Mouse (Mus musculus) Patski (cell line): ENCODE measurements around the gene Rab30. TPM values are rescaled to one million over a fixed set of nuclear protein-coding genes. Genes with fewer than 3 reads are reported as not detected.

Experiments used
- ATAC-seq: fragments of 100-300 bp; one replicate; pipeline ENCODE4 v1.8.0; 2021
- CTCF ChIA-PET: fragments of 350-600 bp; sonication (Branson Sonifier 250); formaldehyde crosslinking; loops from one replicate; lab custom pipeline; 2022; ENCODE audit warnings: inconsistent platforms; lab: Charles Lee
- POLR2A ChIA-PET: fragments of 350-600 bp; sonication (Branson Sonifier 250); formaldehyde crosslinking; loops from one replicate; lab custom pipeline; 2022; ENCODE audit warnings: antibody characterized with exemption, inconsistent platforms; lab: Charles Lee
- DNase-seq: peaks from one replicate; pipeline ENCODE4 v3.0.0-alpha.2; 2011; ENCODE audit warnings: low read depth, low spot score
- H3K27me3 ChIP-seq: fragments of 371-371 bp; one replicate; pipeline ENCODE4 v1.5.1; 2021
- CTCF ChIP-seq: fragments of 100-300 bp; IDR thresholded peaks from one replicate; pipeline ENCODE4 v1.5.1; 2021
- in situ Hi-C: fragments of 300-500 bp; cut with MboI; formaldehyde crosslinking; loops from 3 replicates; pipeline ENCODE4 v1.11.1; 2018; ENCODE audit warnings: low pct_unique_long_range_greater_than_20kb, mixed read lengths
- polyA plus RNA-seq: library from polyadenylated mRNA; unstranded; gene quantifications from one replicate; pipeline ENCODE4 v1.2.3, GENCODE M21; 2021

Rab30 gene
- polyA plus RNA-seq, 1 experiment from 2014 or later = 9.8 TPM

DNA sequence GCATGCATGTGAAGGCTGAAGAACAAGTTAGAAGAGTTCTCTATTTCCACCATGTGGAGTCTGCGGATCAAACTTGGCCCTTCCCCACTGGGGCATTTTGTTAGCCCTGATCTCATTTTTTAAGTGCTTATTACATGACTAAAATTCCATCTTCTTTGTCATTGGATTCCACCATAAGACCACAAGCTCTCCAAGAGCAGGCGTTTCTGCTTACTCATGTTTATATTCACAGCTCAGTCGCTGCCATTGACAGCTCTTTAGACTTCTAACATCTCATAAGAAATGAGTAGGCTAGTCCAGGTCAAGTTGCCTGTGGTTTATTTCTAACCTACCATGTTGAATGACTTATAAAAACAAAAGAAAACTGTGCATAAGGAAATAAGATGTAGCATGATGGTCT, 84.8 kb downstream of the Rab30 start:
- DNase-seq (no peak), ATAC-seq (peak; percentile 57)
- no peaks in the 10 kb centered on the region for H3K27me3 ChIP-seq
- in situ Hi-C loops = no loop called here
- POLR2A ChIA-PET = interaction anchor here (1.1 kb wide), 1 partner anchor 25 kb away, joined by 3 read pairs; no protein-coding TSS in a partner anchor
- CTCF ChIA-PET = interaction anchor here (1.2 to 1.5 kb wide), 3 partner anchors 71 to 87 kb away, joined by 3 to 4 read pairs (median 3); no protein-coding TSS in a partner anchor
- TF ChIP-seq CTCF = no peak

DNA sequence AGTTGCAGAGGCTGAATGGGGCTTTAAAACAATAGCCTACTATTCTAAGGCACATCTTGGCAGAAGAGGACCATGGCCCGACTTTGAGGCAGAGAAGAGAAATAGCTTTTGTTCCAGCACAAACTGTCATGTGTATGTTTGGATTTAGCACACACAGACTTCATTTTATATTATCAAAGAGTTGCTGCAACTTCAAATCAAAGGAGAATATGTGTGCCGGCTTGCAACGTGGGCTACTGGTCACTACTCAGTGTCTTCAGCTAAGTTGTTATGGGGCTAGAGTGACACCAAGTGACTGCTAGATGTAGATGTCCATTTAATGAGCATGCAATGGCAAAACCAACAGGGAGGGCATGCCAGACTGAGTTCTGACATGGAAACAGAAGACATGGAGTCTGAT, 86.6 kb downstream of the Rab30 start:
- ChIA-PET CTCF (interaction anchor here (1.4 kb wide), 1 partner anchor 209 kb away, joined by 3 read pairs; no protein-coding TSS in a partner anchor), POLR2A (no interaction called here)
- in situ Hi-C loops = no loop called here
- DNase-seq = no peak
- ATAC-seq = no peak
- TF ChIP-seq CTCF = peak; percentile 40
- no peaks in the 10 kb centered on the region for H3K27me3 ChIP-seq

DNA sequence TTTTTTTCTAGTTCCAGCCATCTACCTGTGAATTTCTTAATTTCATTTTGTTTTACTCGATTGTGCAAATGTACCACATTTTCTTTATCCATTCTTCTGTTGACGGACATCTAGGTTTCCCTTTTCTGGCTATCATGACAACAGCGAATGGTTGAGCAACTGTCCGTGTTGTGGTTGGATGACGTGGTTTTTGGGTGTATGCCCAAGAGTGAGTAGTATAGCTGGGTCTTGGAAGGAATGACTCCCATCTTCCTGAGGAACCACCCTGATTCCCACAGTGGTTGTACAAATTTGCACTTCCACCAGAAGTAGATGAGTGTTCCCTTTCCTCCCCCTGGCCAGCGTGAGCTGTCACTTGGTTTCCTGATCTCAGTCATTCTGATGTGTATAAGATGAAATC, 91.0 kb downstream of the Rab30 start:
- in situ Hi-C loops = no loop called here
- ChIA-PET CTCF (interaction anchor here (1.4 kb wide), 1 partner anchor 202 kb away, joined by 3 read pairs; no protein-coding TSS in a partner anchor), POLR2A (no interaction called here)
- DNase-seq (no peak), ATAC-seq (no peak)
- TF ChIP-seq CTCF = no peak
- no peaks in the 10 kb centered on the region for H3K27me3 ChIP-seq

DNA sequence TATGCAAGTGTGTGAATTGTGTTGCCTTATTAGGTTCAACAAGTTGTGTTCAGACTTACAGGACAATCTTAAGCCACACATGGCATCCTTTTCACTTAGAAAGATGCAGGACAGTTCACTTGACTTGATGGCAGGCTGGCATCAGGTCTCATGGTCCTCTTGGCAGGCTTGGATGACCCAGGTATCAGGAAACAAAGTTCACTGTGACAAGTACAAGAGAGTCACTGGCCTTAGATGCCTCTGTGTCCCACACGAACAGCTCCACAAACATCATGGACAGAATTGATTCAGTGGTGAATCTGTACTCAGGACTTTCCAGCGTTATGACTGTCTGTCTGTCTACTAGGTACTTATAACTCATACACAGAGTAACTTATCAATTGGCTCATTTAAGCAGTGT, 93.0 kb downstream of the Rab30 start:
- CTCF ChIA-PET = no interaction called here
- in situ Hi-C loops = no loop called here
- POLR2A ChIA-PET = no interaction called here
- ATAC-seq (no peak), DNase-seq (no peak)
- no peaks in the 10 kb centered on the region for H3K27me3 ChIP-seq
- TF ChIP-seq CTCF = no peak

- in situ Hi-C loops = no loop called here
- ChIA-PET POLR2A (no interaction called here), CTCF (no interaction called here)
- DNase-seq (no peak), ATAC-seq (no peak)
- H3K27me3 ChIP-seq = no peaks in the 10 kb centered on the region
- no peak for TF ChIP-seq CTCF
Observed at GRCm38 (mm10) chr7:92836447-92836846, 95.0 kb downstream of the Rab30 start.

GRCm38 (mm10) chr7:92837226-92837625, 95.8 kb downstream of the Rab30 start:
- in situ Hi-C loops = no loop called here
- no peak for TF ChIP-seq CTCF
- ChIA-PET POLR2A (no interaction called here), CTCF (no interaction called here)
- ATAC-seq = no peak
- DNase-seq = no peak
- no peaks in the 10 kb centered on the region for H3K27me3 ChIP-seq

- peak; percentile 11 for TF ChIP-seq CTCF
- DNase-seq = no peak
- no peak for ATAC-seq
Observed at GRCm38 (mm10) chr7:92837907-92838306, 96.5 kb downstream of the Rab30 start.

GRCm38 (mm10) chr7:92842254-92842653, 100.9 kb downstream of the Rab30 start:
- no peak for TF ChIP-seq CTCF
- no peaks in the 10 kb centered on the region for H3K27me3 ChIP-seq
- ChIA-PET POLR2A (no interaction called here), CTCF (no interaction called here)
- DNase-seq = no peak
- in situ Hi-C loops = no loop called here
- ATAC-seq = no peak

More at GRCm38 (mm10) chr7:92837907-92838306, 96.5 kb downstream of the Rab30 start:
- POLR2A ChIA-PET = no interaction called here
- no peaks in the 10 kb centered on the region for H3K27me3 ChIP-seq
- CTCF ChIA-PET = no interaction called here
- in situ Hi-C loops = no loop called here

DNA sequence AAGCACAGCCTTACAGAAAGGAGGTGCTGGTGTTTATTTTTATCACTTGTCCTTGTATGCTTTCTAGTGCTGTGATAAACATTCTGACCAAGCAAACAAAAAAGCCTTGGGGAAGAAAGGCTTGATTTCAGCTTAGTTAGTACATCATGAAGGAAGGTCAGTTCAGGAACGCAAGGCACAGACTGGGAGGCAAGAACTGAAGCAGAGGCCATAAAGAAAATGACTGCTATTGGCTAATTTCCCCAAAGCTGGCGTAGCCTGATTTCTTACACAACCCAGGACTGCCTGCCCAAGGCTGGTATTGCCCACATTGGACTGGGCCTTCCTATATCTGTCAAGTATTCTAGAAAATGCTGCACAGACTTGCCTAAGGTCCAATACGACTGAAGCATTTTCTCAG, 106.8 kb downstream of the Rab30 start:
- TF ChIP-seq CTCF = no peak
- no peaks in the 10 kb centered on the region for H3K27me3 ChIP-seq
- in situ Hi-C loops = no loop called here
- no peak for ATAC-seq
- ChIA-PET CTCF (no interaction called here), POLR2A (no interaction called here)
- no peak for DNase-seq

DNA sequence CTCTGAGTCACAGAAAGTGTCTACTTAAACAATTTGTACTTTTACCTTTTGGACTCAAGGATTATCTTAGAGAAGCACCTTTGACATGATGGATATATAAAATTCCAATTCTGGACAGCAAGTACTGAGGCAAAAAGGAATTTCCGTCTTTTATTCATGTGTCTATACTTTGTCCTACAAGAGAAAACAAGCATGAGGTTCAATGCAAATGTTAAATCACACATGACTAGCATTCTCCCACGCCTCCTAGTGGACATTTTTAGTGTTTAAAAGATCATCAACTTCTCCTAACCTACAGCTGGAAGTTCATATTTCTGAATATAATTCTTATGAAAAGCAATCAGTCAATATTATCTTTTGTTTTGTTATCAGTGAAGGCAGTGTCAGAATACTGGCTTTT, 125.1 kb downstream of the Rab30 start:
- DNase-seq = no peak
- POLR2A ChIA-PET = no interaction called here
- H3K27me3 ChIP-seq = no peaks in the 10 kb centered on the region
- CTCF ChIA-PET = interaction anchor here (0.8 to 2.0 kb wide), 9 partner anchors 10 to 763 kb away, joined by 3 to 6 read pairs (median 3); no protein-coding TSS in a partner anchor
- in situ Hi-C loops = loop anchor here (5.0 to 25.0 kb wide), 4 partner anchors 134 to 764 kb away; no protein-coding TSS in a partner anchor
- no peak for ATAC-seq
- peak; percentile 52 for TF ChIP-seq CTCF

GRCm38 (mm10) chr7:92870161-92870560, 128.8 kb downstream of the Rab30 start:
- ATAC-seq = no peak
- no peak for DNase-seq
- TF ChIP-seq CTCF = peak; percentile 19
- no peaks in the 10 kb centered on the region for H3K27me3 ChIP-seq
- ChIA-PET POLR2A (no interaction called here), CTCF (interaction anchor here (0.9 to 2.2 kb wide), 9 partner anchors 94 to 298 kb away, joined by 3 to 7 read pairs (median 3); no protein-coding TSS in a partner anchor)
- in situ Hi-C loops = loop anchor here (25.0 kb wide), 1 partner anchor 533 kb away; no protein-coding TSS in a partner anchor

- in situ Hi-C loops = loop anchor here (25.0 kb wide), 1 partner anchor 534 kb away; no protein-coding TSS in a partner anchor
- DNase-seq = no peak
- ChIA-PET POLR2A (no interaction called here), CTCF (interaction anchor here (0.9 kb wide), 1 partner anchor 770 kb away, joined by 3 read pairs; no protein-coding TSS in a partner anchor)
- H3K27me3 ChIP-seq = no peaks in the 10 kb centered on the region
- no peak for ATAC-seq
- TF ChIP-seq CTCF = no peak
Observed at GRCm38 (mm10) chr7:92871596-92871995, 130.2 kb downstream of the Rab30 start.
